Mouse (Mus musculus) cerebellum, adult 2 months (tissue): Measurements from ENCODE around the gene Kcnip1.

Source experiments
- CTCF ChIP-seq: fragments of 200-500 bp; IDR thresholded peaks from 2 replicates; pipeline ENCODE4 v1.5.1; 2011; ENCODE audit warnings: low read depth, mild to moderate bottlenecking, control low read depth, low read length, moderate library complexity, borderline replicate concordance; ENCODE audit not compliant: insufficient read depth
- POLR2A ChIP-seq: fragments of 200-500 bp; IDR thresholded peaks from 2 replicates; pipeline ENCODE4 v1.6.1; 2011; ENCODE audit warnings: low read length, control low read depth, borderline replicate concordance; ENCODE audit not compliant: insufficient read depth

GRCm38 (mm10) chr11:33603174-33603573, 389.8 kb downstream of the Kcnip1 start:
- TF ChIP-seq CTCF (no peak), POLR2A (no peak)
